Mouse (Mus musculus): Measurements from ENCODE around the gene H2afy2.

DNA sequence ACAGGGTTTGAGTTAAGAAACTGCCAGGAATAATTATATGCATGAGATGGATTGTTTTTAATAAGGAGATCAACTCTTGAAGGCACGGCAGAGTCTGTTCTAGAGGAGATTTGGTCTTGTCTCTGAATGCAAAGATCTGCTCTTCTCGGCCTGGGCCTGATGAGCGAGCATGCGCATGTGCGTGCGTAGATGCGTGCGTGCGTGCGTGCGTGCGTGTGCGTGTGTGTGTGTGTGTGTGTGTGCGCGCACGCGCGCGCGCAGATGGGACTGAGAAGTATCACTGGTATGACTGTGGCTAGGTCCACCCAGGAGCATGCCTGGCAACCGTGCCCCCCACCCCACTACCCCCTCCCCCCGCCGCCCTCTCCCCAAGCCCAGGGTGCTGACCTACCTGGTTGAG is 30.9 kb downstream of the H2afy2 start:
- TF ChIP-seq CTCF (IDR thresholded peaks at IDR 0.05; ENCODE audit: low read depth): no peak
- TF ChIP-seq EP300 (IDR thresholded peaks at IDR 0.05; ENCODE audit: low read depth): no peak
